Mouse (Mus musculus) left cerebral cortex, adult 18-20 months (tissue): ENCODE measurements around the gene Appl1. TPM values are rescaled to one million over a fixed set of nuclear protein-coding genes. Genes with fewer than 3 reads are reported as not detected.
A peak's percentile ranks its signal among the peaks of the same experiment; 100 is the strongest.

Experiments used
- DNase-seq, 2 experiments: peaks; one replicate each; pipeline ENCODE4 v3.0.0; 2021 to 2022; ENCODE audit warnings: low spot score in 2 of 2, mixed read lengths in 1 of 2
- long read RNA-seq, 2 experiments: library from polyadenylated mRNA; stranded (forward); transcript quantifications; one replicate each; pipeline ENCODE4 v2.0.0; 2021
- total RNA-seq, 2 experiments: library from RNA; stranded (reverse); gene quantifications; 2 replicates each; pipeline ENCODE4 v1.2.3; 2021

Gene Appl1
- total RNA-seq, result 10 to 100 TPM; 65.7 to 70.5 TPM
- long read RNA-seq, experiment 1, full-length matches to known transcripts, result 39 of 73 reads
- long read RNA-seq, experiment 1, partial matches to known transcripts, result 4 of 73 reads
- long read RNA-seq, experiment 1, other reads (novel, unspliced or antisense), result 30 of 73 reads
- long read RNA-seq, experiment 2, full-length matches to known transcripts, result 22 of 42 reads
- long read RNA-seq, experiment 2, partial matches to known transcripts, result 1 of 42 reads
- long read RNA-seq, experiment 2, other reads (novel, unspliced or antisense), result 19 of 42 reads

DNA sequence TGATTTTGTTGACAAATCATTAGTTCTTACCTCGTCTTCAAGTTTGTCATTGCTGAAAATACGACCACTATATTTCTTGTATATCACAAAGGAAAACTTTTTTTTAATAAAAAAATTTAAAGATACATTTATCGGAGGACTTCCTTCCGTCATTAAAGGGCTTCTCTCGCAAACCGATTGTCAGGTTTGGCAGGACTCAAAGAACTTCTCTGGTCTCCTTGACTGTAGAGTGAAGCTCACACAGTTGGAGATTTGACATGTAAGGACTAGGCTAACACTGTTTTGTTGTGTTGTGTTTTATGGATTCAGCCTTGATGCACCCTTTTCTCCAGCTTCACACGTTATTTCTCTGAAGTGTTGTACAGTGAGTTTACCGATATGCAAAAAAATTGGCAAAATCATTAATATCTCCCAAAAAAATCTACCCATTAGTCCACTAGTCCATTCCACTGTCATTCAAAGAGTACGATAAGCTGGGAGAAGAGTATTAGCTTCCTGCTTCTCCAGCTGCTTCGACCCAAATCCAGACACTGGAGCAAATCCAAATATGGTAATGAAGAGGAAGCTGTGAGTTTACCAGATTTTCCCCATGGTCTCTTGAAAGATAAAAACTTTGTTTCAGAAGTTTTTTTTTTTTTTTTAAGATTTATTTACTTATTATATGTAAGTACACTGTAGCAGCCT, at the start of gene Appl1:
TSS of gene Appl1 (minus strand) at position 127 of the 684 bp plus-strand sequence.
- DNase-seq, result no peak

DNA sequence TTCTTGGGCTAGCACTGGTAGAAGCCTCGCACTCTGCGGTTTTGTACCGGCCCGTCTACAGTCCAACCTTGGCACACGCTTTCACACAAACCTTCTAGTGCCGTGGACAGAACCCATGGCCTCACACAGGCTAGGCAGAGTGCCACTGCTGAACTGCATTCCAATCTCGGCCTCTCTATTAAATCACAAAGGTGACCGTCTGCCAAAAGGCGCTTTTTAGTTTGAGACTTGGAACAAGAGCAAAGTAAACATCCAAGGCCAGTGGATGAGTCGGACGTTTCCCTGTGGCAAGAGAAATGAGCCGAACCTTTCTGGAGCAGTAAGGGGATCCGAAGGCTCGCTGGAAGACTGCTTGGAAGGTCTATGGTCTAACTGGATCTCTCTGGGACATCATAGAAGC, 48.8 kb upstream of the Appl1 start:
- no peak for DNase-seq

- DNase-seq, result no peak
These were observed 46.9 kb upstream of the Appl1 start for GRCm38 (mm10) chr14:27017936-27018335.

- DNase-seq, result no peak
These were observed 42.6 kb upstream of the Appl1 start for GRCm38 (mm10) chr14:27013658-27014057.

- no peak for DNase-seq
These were observed 40.5 kb upstream of the Appl1 start for GRCm38 (mm10) chr14:27011561-27011960.

DNA sequence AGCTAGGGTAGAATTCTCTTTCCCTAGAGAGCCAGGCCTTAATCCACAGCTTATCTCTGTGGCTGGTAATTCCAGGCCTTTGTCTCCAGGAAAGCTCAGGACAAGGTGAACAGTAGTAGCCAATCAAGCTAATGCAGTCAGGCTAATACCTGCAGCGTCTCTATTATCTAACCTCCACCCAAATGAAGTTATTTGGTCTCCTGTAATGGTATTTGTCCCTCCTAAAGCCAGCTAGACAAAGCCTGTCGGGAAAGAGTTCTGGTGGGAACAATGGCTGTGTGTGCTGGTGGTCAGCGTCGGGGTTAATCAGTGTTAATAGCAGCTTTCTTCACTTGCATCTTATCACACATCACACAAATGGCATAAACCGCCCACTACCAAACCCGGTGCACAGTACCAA, 34.9 kb upstream of the Appl1 start:
- DNase-seq, result no peak

- no peak for DNase-seq
These were observed 33.9 kb upstream of the Appl1 start for GRCm38 (mm10) chr14:27004906-27005305.

GRCm38 (mm10) chr14:27000386-27000785, 29.4 kb upstream of the Appl1 start:
- no peak for DNase-seq

DNA sequence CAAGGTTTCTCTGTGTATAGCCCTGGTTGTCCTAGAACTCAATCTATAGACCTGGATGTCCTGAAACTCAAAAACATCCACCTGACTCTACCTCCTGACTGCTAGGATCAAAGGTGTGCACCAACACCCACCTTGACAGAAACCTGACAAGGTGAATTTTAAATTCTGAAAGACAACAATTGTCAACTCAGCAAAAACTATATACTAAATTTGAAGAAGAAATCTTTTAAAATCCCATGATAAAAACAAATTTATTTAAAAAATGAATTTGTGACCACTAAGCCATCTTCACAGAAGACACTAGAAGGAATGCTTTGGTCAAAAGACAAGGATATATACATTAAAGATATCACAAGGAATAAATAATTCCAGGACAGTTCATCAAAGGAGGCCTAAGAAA, 25.2 kb upstream of the Appl1 start:
- no peak for DNase-seq

GRCm38 (mm10) chr14:26994211-26994741, 23.2 kb upstream of the Appl1 start, which contains the start of gene Hesx1:
Gene Hesx1, plus strand, starts transcription at chr14:26994416.
- no peak for DNase-seq

DNA sequence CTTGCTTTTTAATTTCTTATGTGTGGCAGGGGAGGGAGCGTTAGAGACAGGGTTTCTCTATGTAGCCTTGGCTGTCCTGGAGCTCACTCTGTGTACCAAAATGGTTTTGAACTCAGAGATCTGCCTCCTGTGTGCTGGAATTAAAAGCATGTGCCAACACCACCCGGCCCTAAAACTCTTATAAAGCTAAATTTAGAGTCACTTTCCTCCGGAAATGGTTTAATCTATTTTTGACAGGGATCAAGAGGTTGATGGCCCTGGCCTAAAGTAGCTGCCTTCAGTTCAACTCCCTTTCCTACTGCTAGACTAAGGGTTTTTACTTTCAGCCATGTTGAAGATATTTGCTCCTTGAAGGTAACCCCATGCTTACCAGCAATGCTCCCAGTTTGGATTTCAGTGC, 22.4 kb upstream of the Appl1 start:
- DNase-seq, result no peak

GRCm38 (mm10) chr14:26991622-26992021, 20.6 kb upstream of the Appl1 start:
- DNase-seq, result no peak

DNA sequence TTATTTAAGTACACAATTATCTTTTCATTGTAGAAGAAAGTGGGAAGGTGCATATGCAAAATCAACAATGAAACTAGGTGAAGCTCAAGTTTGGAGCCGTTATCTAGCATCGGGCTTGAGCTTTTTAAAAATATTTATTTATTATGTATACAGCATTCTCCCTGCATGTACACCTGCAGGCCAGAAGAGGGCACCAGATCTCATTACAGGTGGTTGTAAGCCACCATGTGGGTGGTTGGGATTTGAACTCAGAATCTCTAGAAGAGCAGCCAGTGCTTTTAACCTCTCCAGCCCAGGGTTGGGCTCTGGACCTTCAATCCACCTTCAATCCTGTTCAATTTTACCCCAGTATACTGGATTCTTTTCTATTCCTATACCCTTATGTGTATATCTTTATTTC, 17.7 kb upstream of the Appl1 start:
- no peak for DNase-seq

DNA sequence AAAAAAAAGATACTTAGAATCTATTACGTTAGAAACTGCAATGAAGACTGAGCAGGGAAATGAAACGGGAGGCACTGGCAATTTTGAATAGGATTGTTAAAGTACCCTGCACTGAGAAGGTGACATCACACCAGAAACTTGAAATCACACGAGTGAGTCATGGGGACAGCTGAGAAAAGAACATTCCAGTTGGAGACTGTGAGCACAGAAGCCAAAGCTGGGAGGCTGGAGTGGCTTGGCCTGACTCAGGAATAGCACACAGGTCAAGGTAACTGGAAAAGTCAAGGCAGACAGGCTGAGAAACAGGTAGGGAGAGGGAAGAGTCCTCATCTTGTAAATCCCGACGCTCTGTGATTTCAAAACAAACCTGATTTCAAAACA, 11.1 kb upstream of the Appl1 start:
- DNase-seq, result no peak

GRCm38 (mm10) chr14:26981494-26982149, 10.6 kb upstream of the Appl1 start:
- no peak for DNase-seq

DNA sequence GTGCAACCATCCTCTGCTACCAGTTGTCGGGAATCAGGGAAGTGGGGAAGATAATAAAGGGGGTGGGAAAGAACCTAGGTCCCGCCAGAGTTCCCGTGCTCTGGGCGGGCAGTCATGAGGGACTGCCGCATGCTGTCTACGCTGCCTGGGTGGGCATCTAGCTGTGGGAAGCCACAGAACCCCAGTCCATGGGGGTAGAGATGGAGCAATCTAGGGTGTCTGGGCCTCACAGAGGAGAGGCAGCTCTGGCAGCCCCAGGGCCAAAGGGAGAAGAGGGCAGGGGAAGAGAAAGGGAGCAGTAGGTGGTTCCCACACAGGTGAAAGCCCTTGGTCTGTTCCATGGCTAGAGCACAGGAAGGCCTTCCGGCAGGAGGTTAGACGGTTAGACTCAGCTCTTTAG, 10.0 kb upstream of the Appl1 start:
- no peak for DNase-seq

GRCm38 (mm10) chr14:26979808-26980207, 8.8 kb upstream of the Appl1 start:
- DNase-seq, result no peak

DNA sequence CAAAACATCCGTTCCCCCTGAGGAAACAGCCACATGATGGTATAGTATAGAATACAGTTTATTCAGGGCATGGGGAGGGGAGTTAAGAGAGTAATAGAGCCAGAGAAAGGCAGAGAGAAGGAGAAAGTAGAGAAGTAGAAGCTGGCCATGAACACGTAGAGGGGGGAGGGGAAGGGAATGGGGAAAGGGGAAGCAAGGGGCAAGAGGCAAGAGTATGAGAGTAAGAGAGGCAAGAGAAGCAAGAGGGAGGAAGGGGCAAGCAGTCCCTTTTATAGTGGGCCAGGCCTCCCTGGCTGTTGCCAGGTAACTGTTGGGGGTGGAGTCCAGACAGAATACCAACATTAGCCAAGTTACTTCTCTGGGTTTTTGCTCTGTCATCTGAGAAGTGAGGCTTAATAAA, 6.5 kb upstream of the Appl1 start:
- no peak for DNase-seq

- DNase-seq, result no peak
These were observed 5.2 kb upstream of the Appl1 start for GRCm38 (mm10) chr14:26976212-26976611.

DNA sequence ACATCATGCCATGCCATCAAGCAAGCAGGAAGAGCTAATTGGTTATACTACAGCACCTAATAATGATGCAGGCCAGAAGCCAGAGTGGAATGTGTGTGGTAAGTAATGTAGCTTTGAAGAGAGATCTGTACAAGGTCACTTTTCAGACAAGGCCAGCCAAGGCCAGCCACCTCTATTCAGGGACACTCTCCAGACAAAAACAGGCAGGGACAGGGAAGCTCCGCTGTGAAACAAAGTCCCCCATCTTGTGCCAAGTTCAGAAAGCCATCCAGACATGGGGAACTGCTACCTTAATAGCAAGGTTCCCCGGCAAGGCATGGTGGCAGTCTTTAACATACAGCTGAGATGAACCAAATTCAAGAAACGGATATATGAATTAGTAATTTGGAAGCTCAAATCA, 4.5 kb upstream of the Appl1 start:
- DNase-seq, result no peak

DNA sequence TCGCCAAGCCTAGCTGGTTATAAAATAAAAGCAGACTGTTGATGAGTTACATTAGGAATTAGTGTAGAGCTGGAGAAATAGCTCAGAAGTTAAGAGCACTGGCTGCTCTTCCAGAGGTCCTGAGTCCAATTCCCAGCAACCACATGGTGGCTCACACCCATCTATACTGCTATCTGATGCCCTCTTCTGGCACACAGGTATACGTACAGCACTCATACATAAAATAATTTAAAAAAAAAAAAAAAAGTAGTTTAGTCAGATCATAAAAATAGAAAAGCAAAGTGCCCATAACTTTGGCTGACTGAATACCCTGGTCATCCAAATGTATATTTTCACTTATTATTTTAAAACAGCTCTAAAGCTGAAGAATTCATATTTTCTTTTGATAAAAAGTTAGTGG, 2.1 kb upstream of the Appl1 start:
- DNase-seq, result no peak

DNA sequence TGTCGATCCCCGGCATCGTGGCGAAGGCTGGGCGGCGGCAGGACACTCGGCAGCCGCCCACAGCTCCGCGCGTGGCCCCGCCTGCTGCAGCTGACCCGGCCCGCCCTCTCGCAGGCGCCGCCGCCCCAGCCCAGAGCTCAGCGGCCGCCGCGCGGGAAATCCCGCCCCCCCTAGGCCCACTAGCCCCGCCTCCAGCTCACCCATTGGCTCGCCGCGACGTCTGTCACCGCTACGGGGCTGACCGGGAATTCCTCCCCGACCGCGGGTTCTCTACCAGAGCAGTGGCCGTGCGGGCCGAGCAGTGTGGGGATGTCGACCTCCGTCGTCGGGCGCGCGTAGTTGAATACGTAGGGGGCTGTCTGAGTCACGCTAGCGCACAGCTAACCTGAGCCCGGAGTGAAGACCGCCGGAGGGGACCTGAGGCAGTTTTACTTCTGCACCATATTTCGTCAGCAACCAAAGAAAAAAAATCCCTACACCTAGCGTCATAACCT, 546 bp downstream of the Appl1 start:
- peak; percentile 96 to 100 for DNase-seq
